Mouse (Mus musculus): ENCODE measurements at regions not wholly inside any gene's neighbourhood (a gene's known extent, or its start where the extent isn't known, plus 50 kb on each side); places are given as distances from the start of the nearest gene placed in this dataset.
"Not testable (repeated sequence)": the region's sequence is repeated elsewhere in the genome, so short reads cannot be mapped to it uniquely, and the experiment has no call there.

GRCm38 (mm10) chr10:11515144-11515543 lies 171.9 kb downstream of the Epm2a start:
- intact Hi-C loops (cut with DNase I; ENCODE audit: low total_unique reads), result no loop called here
- DNase-seq, result no peak

GRCm38 (mm10) chr10:11517122-11517521 lies 173.9 kb downstream of the Epm2a start:
- DNase-seq, result no peak
- intact Hi-C loops (cut with DNase I; ENCODE audit: low total_unique reads), result no loop called here

- DNase-seq, result no peak
- intact Hi-C loops (cut with DNase I; ENCODE audit: low total_unique reads), result no loop called here
Observed at GRCm38 (mm10) chr10:11531343-11531742, 188.1 kb downstream of the Epm2a start.

- intact Hi-C loops (cut with DNase I; ENCODE audit: low total_unique reads); DNase-seq: not testable (repeated sequence)
Observed at GRCm38 (mm10) chr10:11555376-11555775, 212.2 kb downstream of the Epm2a start.

- DNase-seq, result no peak
- intact Hi-C loops (cut with DNase I; ENCODE audit: low total_unique reads), result no loop called here
Observed at GRCm38 (mm10) chr10:11570523-11571055, 227.4 kb downstream of the Epm2a start.

GRCm38 (mm10) chr10:11608451-11608850 lies 265.2 kb downstream of the Epm2a start:
- intact Hi-C loops (cut with DNase I; ENCODE audit: low total_unique reads), result no loop called here
- DNase-seq, result no peak

- DNase-seq; intact Hi-C loops (cut with DNase I; ENCODE audit: low total_unique reads): not testable (repeated sequence)
Observed at GRCm38 (mm10) chr10:11609092-11609491, 265.9 kb downstream of the Epm2a start.

- intact Hi-C loops (cut with DNase I; ENCODE audit: low total_unique reads), result no loop called here
- DNase-seq, result no peak
Observed at GRCm38 (mm10) chr10:11648151-11648550, 304.9 kb downstream of the Epm2a start.

GRCm38 (mm10) chr10:11660056-11660770 lies 317.0 kb downstream of the Epm2a start:
- intact Hi-C loops (cut with DNase I; ENCODE audit: low total_unique reads), result no loop called here
- DNase-seq, result no peak

GRCm38 (mm10) chr10:11661660-11662250 lies 318.6 kb downstream of the Epm2a start:
- intact Hi-C loops (cut with DNase I; ENCODE audit: low total_unique reads), result no loop called here
- DNase-seq, result no peak

- DNase-seq, result no peak
- intact Hi-C loops (cut with DNase I; ENCODE audit: low total_unique reads), result no loop called here
Observed at GRCm38 (mm10) chr10:11709742-11710141, 366.5 kb downstream of the Epm2a start.

GRCm38 (mm10) chr10:11724775-11725174 lies 381.6 kb downstream of the Epm2a start:
- intact Hi-C loops (cut with DNase I; ENCODE audit: low total_unique reads), result no loop called here
- DNase-seq, result no peak

GRCm38 (mm10) chr10:11729536-11729935 lies 386.3 kb downstream of the Epm2a start:
- intact Hi-C loops (cut with DNase I; ENCODE audit: low total_unique reads), result no loop called here
- DNase-seq, result no peak

- no peak for DNase-seq
- intact Hi-C loops (cut with DNase I; ENCODE audit: low total_unique reads), result no loop called here
Observed at GRCm38 (mm10) chr10:11739574-11740368, 396.6 kb downstream of the Epm2a start.

GRCm38 (mm10) chr10:11745587-11745986 lies 402.4 kb downstream of the Epm2a start:
- DNase-seq, result no peak
- intact Hi-C loops (cut with DNase I; ENCODE audit: low total_unique reads), result no loop called here

- intact Hi-C loops (cut with DNase I; ENCODE audit: low total_unique reads), result no loop called here
- DNase-seq, result no peak
Observed at GRCm38 (mm10) chr10:11746959-11747358, 403.8 kb downstream of the Epm2a start.

GRCm38 (mm10) chr10:11755105-11755730 lies 412.0 kb downstream of the Epm2a start:
- no peak for DNase-seq
- intact Hi-C loops (cut with DNase I; ENCODE audit: low total_unique reads), result no loop called here

- DNase-seq, result no peak
- intact Hi-C loops (cut with DNase I; ENCODE audit: low total_unique reads), result no loop called here
Observed at GRCm38 (mm10) chr10:11777894-11778293, 434.7 kb downstream of the Epm2a start.

- intact Hi-C loops (cut with DNase I; ENCODE audit: low total_unique reads), result no loop called here
- no peak for DNase-seq
Observed at GRCm38 (mm10) chr10:11780302-11780701, 437.1 kb downstream of the Epm2a start.

GRCm38 (mm10) chr10:11787240-11787639 lies 444.0 kb downstream of the Epm2a start:
- DNase-seq, result no peak
- intact Hi-C loops (cut with DNase I; ENCODE audit: low total_unique reads), result no loop called here

All from gastrocnemius, postnatal 14 days (tissue).